Mouse (Mus musculus) embryonic fibroblast, embryonic 13.5 days (primary cell): Measurements from ENCODE around the gene Fhad1.

Source experiments
- CTCF ChIP-seq: IDR thresholded peaks from 2 replicates; pipeline ENCODE4 v1.5.1; 2011; ENCODE audit warnings: mild to moderate bottlenecking, control low read depth, low read length, moderate library complexity, borderline replicate concordance; ENCODE audit not compliant: insufficient read depth
- POLR2A ChIP-seq: IDR thresholded peaks from 2 replicates; pipeline ENCODE4 v1.6.1; 2011; ENCODE audit warnings: low read depth, mild to moderate bottlenecking, control low read depth, low read length, moderate library complexity

DNA sequence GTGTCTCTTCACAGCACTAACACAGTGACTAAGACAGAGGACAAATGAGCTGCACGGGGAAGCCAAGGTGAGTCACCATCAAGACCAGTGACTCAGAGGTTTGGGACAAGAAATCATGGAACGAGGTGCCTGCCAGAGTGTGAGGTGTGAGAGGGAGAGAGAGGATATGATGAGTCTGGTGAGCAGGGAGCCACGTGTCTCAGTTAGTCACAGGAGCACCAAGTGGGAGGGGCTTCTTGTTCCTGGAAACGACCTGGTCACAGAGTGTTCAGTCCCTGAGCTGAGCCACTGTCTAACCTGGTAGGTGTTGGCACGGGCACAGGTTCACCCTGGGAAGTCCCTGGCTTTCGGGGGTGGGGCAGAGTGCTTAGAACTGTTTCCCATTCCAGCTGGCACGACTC is 86.0 kb downstream of the Fhad1 start:
- TF ChIP-seq CTCF = no peak
- no peak for TF ChIP-seq POLR2A
